Mouse (Mus musculus) lung, adult 2 months (tissue): ENCODE results near the gene Tuba1a. TPM values are rescaled to one million over a fixed set of nuclear protein-coding genes. Genes with fewer than 3 reads are reported as not detected.
"Not testable (repeated sequence)": the region's sequence is repeated elsewhere in the genome, so short reads cannot be mapped to it uniquely, and the experiment has no call there.

Source experiments
- DNase-seq: peaks from one replicate; pipeline ENCODE4 v3.0.0; 2022
- H3K4me1 ChIP-seq: fragments of 200-500 bp; 2 replicates; pipeline ENCODE4 v1.6.1; 2011; ENCODE audit warnings: low read length; ENCODE audit not compliant: control insufficient read depth, insufficient read depth
- H3K4me3 ChIP-seq: fragments of 200-500 bp; replicated peaks from 2 replicates; pipeline ENCODE3; 2011; ENCODE audit warnings: low read depth, mild to moderate bottlenecking, control low read depth, low read length; ENCODE audit errors: extremely low read depth
- CTCF ChIP-seq: fragments of 200-500 bp; IDR thresholded peaks from 2 replicates; pipeline ENCODE4 v1.5.1; 2011; ENCODE audit warnings: mild to moderate bottlenecking, low read length, control low read depth; ENCODE audit not compliant: insufficient read depth
- POLR2A ChIP-seq: fragments of 200-500 bp; IDR thresholded peaks from 2 replicates; pipeline ENCODE4 v1.6.1; 2011; ENCODE audit warnings: low read depth, mild to moderate bottlenecking, control low read depth, low read length, borderline replicate concordance; ENCODE audit errors: extremely low read depth
- WGBS: fragments of 180-500 bp; shearing (Covaris S2); methylation state at CpG from one replicate; pipeline ENCODE4 v1.1.7; 2018; 5-methylcytosine and 5-hydroxymethylcytosine counted together
- polyA plus RNA-seq: library from polyadenylated mRNA; depleted of rRNA; stranded (reverse); fragments of >200 nt; gene quantifications from 2 replicates; pipeline ENCODE4 v1.2.3, GENCODE M21; 2012

The Tuba1a gene
- polyA plus RNA-seq, 1 experiment = 959 TPM

GRCm38 (mm10) chr15:98930017-98930734 lies 23.3 kb downstream of the Tuba1a start:
- WGBS = 52% methylated on average over 8 of the region's 8 CpGs
- Histone ChIP-seq H3K4me3 (no peak overlapping the region), H3K4me1 (peaks cover 6% of the 10 kb centered on the region)
- TF ChIP-seq CTCF (no peak), POLR2A (no peak)
- no peak for DNase-seq

GRCm38 (mm10) chr15:98928598-98929240 lies 24.8 kb downstream of the Tuba1a start:
- Histone ChIP-seq H3K4me3 (no peak overlapping the region), H3K4me1 (peaks cover 6% of the 10 kb centered on the region)
- WGBS = 15% methylated on average over 13 of the region's 13 CpGs
- no peak for TF ChIP-seq POLR2A
- TF ChIP-seq CTCF = peak; percentile 80
- DNase-seq = peak; percentile 65

GRCm38 (mm10) chr15:98927566-98927965 lies 25.9 kb downstream of the Tuba1a start:
- no peak overlapping the region for H3K4me3 ChIP-seq
- whole genome bisulfite sequencing = 73% methylated on average over 5 of the region's 5 CpGs
- DNase-seq = no peak
- TF ChIP-seq POLR2A = no peak
- no peak for TF ChIP-seq CTCF
- H3K4me1 ChIP-seq = peaks cover 2% of the 10 kb centered on the region

- TF ChIP-seq CTCF (no peak), POLR2A (no peak)
- Histone ChIP-seq H3K4me3 (no peak overlapping the region), H3K4me1 (peaks cover 2% of the 10 kb centered on the region)
- 62% methylated on average over 3 of the region's 3 CpGs for WGBS
- DNase-seq = no peak
These were observed 28.8 kb downstream of the Tuba1a start for GRCm38 (mm10) chr15:98924682-98925081.

GRCm38 (mm10) chr15:98923031-98923537 lies 30.4 kb downstream of the Tuba1a start:
- Histone ChIP-seq H3K4me3 (no peak overlapping the region), H3K4me1 (no peaks in the 10 kb centered on the region)
- WGBS = 80% methylated on average over 2 of the region's 2 CpGs
- DNase-seq = no peak
- TF ChIP-seq POLR2A (no peak), CTCF (no peak)

- no peak overlapping the region for H3K4me3 ChIP-seq
- WGBS = 37% methylated on average over 3 of the region's 3 CpGs
- no peak for DNase-seq
- TF ChIP-seq CTCF = no peak
- TF ChIP-seq POLR2A = no peak
- no peaks in the 10 kb centered on the region for H3K4me1 ChIP-seq
These were observed 30.9 kb downstream of the Tuba1a start for GRCm38 (mm10) chr15:98922581-98922980.

- 89% methylated on average over 5 of the region's 5 CpGs for WGBS
- no peak for TF ChIP-seq POLR2A
- TF ChIP-seq CTCF = no peak
These were observed 32.0 kb downstream of the Tuba1a start for GRCm38 (mm10) chr15:98921510-98921909.

GRCm38 (mm10) chr15:98918499-98918895 lies 35.0 kb downstream of the Tuba1a start:
- DNase-seq = not testable (repeated sequence)
- 17% methylated on average over 8 of the region's 8 CpGs for WGBS

More at GRCm38 (mm10) chr15:98921510-98921909, 32.0 kb downstream of the Tuba1a start:
- no peaks in the 10 kb centered on the region for H3K4me1 ChIP-seq
- no peak for DNase-seq
- H3K4me3 ChIP-seq = no peak overlapping the region

GRCm38 (mm10) chr15:98917538-98918498 lies 35.7 kb downstream of the Tuba1a start, which contains the start of gene Lmbr1l:
Gene Lmbr1l (minus strand): TSS chr15:98918231.
- Histone ChIP-seq H3K4me1 (no peaks in the 10 kb centered on the region; the same call in 1 of the 2 replicates), H3K4me3 (peak within 1 kb of the TSS; percentile 91)
- TF ChIP-seq CTCF = no peak
- TF ChIP-seq POLR2A = peak; percentile 85; the same call in 1 of the 2 replicates
- WGBS = under 1% methylated on average over 77 of the region's 82 CpGs
- peak; percentile 99 for DNase-seq

More at GRCm38 (mm10) chr15:98918499-98918895, 35.0 kb downstream of the Tuba1a start:
- H3K4me3 ChIP-seq = peak overlapping the region; percentile 72
- not testable (repeated sequence) for H3K4me1 ChIP-seq
